Mouse (Mus musculus) embryonic fibroblast, embryonic 13.5 days (primary cell): ENCODE results near the gene Timp1. TPM values are rescaled to one million over a fixed set of nuclear protein-coding genes. Genes with fewer than 3 reads are reported as not detected.

Experiments
- H3K27ac ChIP-seq: 2 replicates; pipeline ENCODE4 v1.5.1; 2012; ENCODE audit warnings: low read length, control low read depth, inconsistent platforms; ENCODE audit not compliant: insufficient read depth
- H3K4me1 ChIP-seq: 2 replicates; pipeline ENCODE4 v1.6.1; 2011; ENCODE audit warnings: low read length; ENCODE audit not compliant: control insufficient read depth, insufficient read depth
- H3K4me3 ChIP-seq: 2 replicates; pipeline ENCODE4 v1.5.1; 2011; ENCODE audit warnings: mild to moderate bottlenecking, control low read depth, low read length; ENCODE audit not compliant: insufficient read depth
- CTCF ChIP-seq: IDR thresholded peaks from 2 replicates; pipeline ENCODE4 v1.5.1; 2011; ENCODE audit warnings: mild to moderate bottlenecking, control low read depth, low read length, moderate library complexity, borderline replicate concordance; ENCODE audit not compliant: insufficient read depth
- POLR2A ChIP-seq: IDR thresholded peaks from 2 replicates; pipeline ENCODE4 v1.6.1; 2011; ENCODE audit warnings: low read depth, mild to moderate bottlenecking, control low read depth, low read length, moderate library complexity
- polyA plus RNA-seq: library from polyadenylated mRNA; stranded (reverse); fragments of >200 nt; gene quantifications from 2 replicates; pipeline ENCODE4 v1.2.4, GENCODE M21; 2011; ENCODE audit warnings: low read depth; ENCODE audit not compliant: missing spikeins, insufficient read length

Timp1 gene
- polyA plus RNA-seq, 1 experiment: 739 TPM

- Histone ChIP-seq H3K4me1 (no peaks in the 10 kb centered on the region), H3K4me3 (peak within 1 kb of the TSS; percentile 45), H3K27ac (no peak within 1 kb of the TSS; the same call in 1 of the 2 replicates)
- TF ChIP-seq POLR2A (peak; percentile 35; the same call in 1 of the 2 replicates), CTCF (no peak)
These were observed 50.9 kb downstream of the Timp1 start, which contains the start of gene Syn1 for GRCm38 (mm10) chrX:20920844-20921364. Gene Syn1 (minus strand): TSS chrX:20921004.

DNA sequence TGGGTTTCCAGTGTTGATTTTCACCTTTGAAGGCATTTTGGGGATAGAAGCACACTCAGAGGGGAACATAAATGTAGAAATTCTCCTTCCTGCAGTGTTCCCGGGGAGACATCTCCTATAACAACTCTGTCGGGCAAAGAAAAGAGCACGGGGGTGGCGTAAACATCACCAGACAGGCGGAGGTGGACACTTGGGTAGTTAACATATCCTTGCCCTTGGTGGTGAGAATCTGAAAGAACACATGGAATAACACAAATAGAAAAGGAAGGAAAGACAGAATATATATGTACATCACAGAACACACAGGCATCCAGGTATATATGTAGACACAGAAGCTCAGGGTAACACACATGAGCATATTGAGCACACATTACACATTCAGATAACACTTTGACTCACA lies 51.4 kb downstream of the Timp1 start:
- H3K4me1 ChIP-seq: no peaks in the 10 kb centered on the region
- H3K4me3 ChIP-seq: no peak overlapping the region
- no peak overlapping the region; the same call in 1 of the 2 replicates for H3K27ac ChIP-seq
- TF ChIP-seq POLR2A (no peak), CTCF (no peak)

- Histone ChIP-seq H3K4me3 (no peak overlapping the region), H3K4me1 (no peaks in the 10 kb centered on the region), H3K27ac (no peak overlapping the region)
- TF ChIP-seq POLR2A: no peak
- no peak for TF ChIP-seq CTCF
These were observed 53.5 kb downstream of the Timp1 start for GRCm38 (mm10) chrX:20923506-20923905.

Other genes with a start within 250 kb of the Timp1 start
- 312 and 384 TPM in 2 replicates for gene Uba1, start 211.8 kb upstream of the Timp1 start, polyA plus RNA-seq
- 129 and 141 TPM in 2 replicates for gene Cdk16, start 182.2 kb upstream of the Timp1 start, polyA plus RNA-seq
- gene Usp11, start 166.3 kb upstream of the Timp1 start, polyA plus RNA-seq: 13.1 and 22.9 TPM in 2 replicates
- 76.4 and 90.9 TPM in 2 replicates for gene Araf, start 72.4 kb upstream of the Timp1 start, polyA plus RNA-seq
- gene Syn1, start 50.8 kb downstream of the Timp1 start, polyA plus RNA-seq: 2.0 and 4.4 TPM in 2 replicates
- gene Cfp, start 61.4 kb downstream of the Timp1 start, polyA plus RNA-seq: 3.5 and 5.1 TPM in 2 replicates
- 20.7 and 23.9 TPM in 2 replicates for gene Elk1, start 80.4 kb downstream of the Timp1 start, polyA plus RNA-seq
- gene Uxt, start 91.9 kb downstream of the Timp1 start, polyA plus RNA-seq: 27.6 and 29.6 TPM in 2 replicates
- gene Zfp182, start 192.2 kb downstream of the Timp1 start, polyA plus RNA-seq: 9.7 and 14.0 TPM in 2 replicates
- not detected in 2 replicates for gene Spaca5, start 198.2 kb downstream of the Timp1 start, polyA plus RNA-seq
- gene Zfp300, start 219.4 kb downstream of the Timp1 start, polyA plus RNA-seq: 1.3 and 1.6 TPM in 2 replicates
- gene Ssxa1, start 245.7 kb downstream of the Timp1 start, polyA plus RNA-seq: not detected in 2 replicates